Mouse (Mus musculus) CD4-positive helper T cell, adult 2 months (primary cell): ENCODE results near the gene Aldh3a2.
"Not testable (repeated sequence)": the region's sequence is repeated elsewhere in the genome, so short reads cannot be mapped to it uniquely, and the experiment has no call there.

ENCODE experiments used
- DNase-seq: peaks from one replicate; pipeline ENCODE4 v3.0.0-alpha.2; 2012; ENCODE audit warnings: low read depth, missing footprints, low spot score

Aldh3a2 gene

GRCm38 (mm10) chr11:61215936-61216335 is 51.3 kb downstream of the Aldh3a2 start:
- no peak for DNase-seq

- DNase-seq = no peak
Measured at GRCm38 (mm10) chr11:61212102-61212501, 55.2 kb downstream of the Aldh3a2 start.

- no peak for DNase-seq
Measured at GRCm38 (mm10) chr11:61208316-61208715, 58.9 kb downstream of the Aldh3a2 start.

GRCm38 (mm10) chr11:61207487-61208246 is 59.6 kb downstream of the Aldh3a2 start, which contains the start of gene Aldh3a1:
Gene Aldh3a1 (plus strand): TSS chr11:61207537.
- DNase-seq = no peak

GRCm38 (mm10) chr11:61206136-61206535 is 61.1 kb downstream of the Aldh3a2 start:
- no peak for DNase-seq

- DNase-seq = no peak
Measured at GRCm38 (mm10) chr11:61205167-61205950, 61.9 kb downstream of the Aldh3a2 start.

GRCm38 (mm10) chr11:61202810-61203209 is 64.5 kb downstream of the Aldh3a2 start:
- no peak for DNase-seq

- no peak for DNase-seq
Measured at GRCm38 (mm10) chr11:61202186-61202585, 65.1 kb downstream of the Aldh3a2 start.

- DNase-seq = no peak
Measured at GRCm38 (mm10) chr11:61199620-61200362, 67.5 kb downstream of the Aldh3a2 start.

GRCm38 (mm10) chr11:61197935-61198334 is 69.3 kb downstream of the Aldh3a2 start:
- no peak for DNase-seq

- no peak for DNase-seq
Measured at GRCm38 (mm10) chr11:61196616-61197353, 70.5 kb downstream of the Aldh3a2 start.

- peak; percentile 70 for DNase-seq
Measured at GRCm38 (mm10) chr11:61193392-61193791, 73.9 kb downstream of the Aldh3a2 start.

GRCm38 (mm10) chr11:61192779-61193178 is 74.5 kb downstream of the Aldh3a2 start:
- DNase-seq = no peak

- DNase-seq = not testable (repeated sequence)
Measured at GRCm38 (mm10) chr11:61192123-61192522, 75.1 kb downstream of the Aldh3a2 start.

- no peak for DNase-seq
Measured at GRCm38 (mm10) chr11:61190776-61191175, 76.5 kb downstream of the Aldh3a2 start.

- DNase-seq = no peak
Measured at GRCm38 (mm10) chr11:61183820-61184219, 83.4 kb downstream of the Aldh3a2 start.

GRCm38 (mm10) chr11:61181624-61182023 is 85.6 kb downstream of the Aldh3a2 start:
- DNase-seq = no peak

GRCm38 (mm10) chr11:61180361-61180760 is 86.9 kb downstream of the Aldh3a2 start:
- DNase-seq = no peak

- DNase-seq = no peak
Measured at GRCm38 (mm10) chr11:61176321-61176720, 90.9 kb downstream of the Aldh3a2 start.

- DNase-seq = no peak
Measured at GRCm38 (mm10) chr11:61175778-61176177, 91.5 kb downstream of the Aldh3a2 start.
